Mouse (Mus musculus): Measurements from ENCODE around the gene Sh3bgrl. TPM values are rescaled to one million over a fixed set of nuclear protein-coding genes. Genes with fewer than 3 reads are reported as not detected.

Sh3bgrl gene
- total and polyA plus RNA-seq, 2 experiments from 2014 or later: 116 to 157 TPM

GRCm38 (mm10) chrX:109147108-109147507 is 51.9 kb downstream of the Sh3bgrl start:
- Histone ChIP-seq H3K4me3 (ENCODE audit: low read depth, low read length) (no peak overlapping the region), H3K9ac (replicated peaks; ENCODE audit: low read length, poor library complexity, severe bottlenecking) (no peak overlapping the region), H3K9me3 (ENCODE audit: low read length) (no peaks in the 10 kb centered on the region), H3K36me3 (ENCODE audit: insufficient read depth, low read length) (no peaks in the 10 kb centered on the region), H3K4me2 (ENCODE audit: low read depth, low read length, poor library complexity, severe bottlenecking) (no peak overlapping the region), H3K27me3 (ENCODE audit: insufficient read depth, low read length) (no peaks in the 10 kb centered on the region), H3K27ac (ENCODE audit: low read depth, low read length) (no peak overlapping the region), H3K4me1 (ENCODE audit: insufficient read depth, low read length) (no peaks in the 10 kb centered on the region)
- WGBS: 89% methylated on average over 3 of the region's 3 CpGs
- no peak for TF ChIP-seq CTCF (IDR thresholded peaks at IDR 0.05)
- no peak for ATAC-seq (ENCODE audit: low FRiP score)
- DNase-seq (ENCODE audit: low spot score): no peak

- Histone ChIP-seq H3K4me1 (ENCODE audit: insufficient read depth, low read length) (no peaks in the 10 kb centered on the region), H3K9me3 (ENCODE audit: low read length) (no peaks in the 10 kb centered on the region), H3K36me3 (ENCODE audit: insufficient read depth, low read length) (no peaks in the 10 kb centered on the region), H3K27ac (ENCODE audit: low read depth, low read length) (no peak overlapping the region), H3K27me3 (ENCODE audit: insufficient read depth, low read length) (no peaks in the 10 kb centered on the region), H3K4me2 (ENCODE audit: low read depth, low read length, poor library complexity, severe bottlenecking) (no peak overlapping the region), H3K9ac (replicated peaks; ENCODE audit: low read length, poor library complexity, severe bottlenecking) (no peak overlapping the region), H3K4me3 (ENCODE audit: low read depth, low read length) (no peak overlapping the region)
- DNase-seq (ENCODE audit: low spot score) (no peak), ATAC-seq (ENCODE audit: low FRiP score) (no peak)
- no peak for TF ChIP-seq CTCF (IDR thresholded peaks at IDR 0.05)
- 92% methylated on average over 2 of the region's 2 CpGs for WGBS
These were observed 56.1 kb downstream of the Sh3bgrl start for GRCm38 (mm10) chrX:109151228-109151627.

GRCm38 (mm10) chrX:109160326-109160725 is 65.2 kb downstream of the Sh3bgrl start:
- ATAC-seq (ENCODE audit: low FRiP score): no peak
- no peaks in the 10 kb centered on the region for H3K4me1 ChIP-seq (ENCODE audit: insufficient read depth, low read length)
- H3K9ac ChIP-seq (replicated peaks; ENCODE audit: low read length, poor library complexity, severe bottlenecking): no peak overlapping the region
- no peaks in the 10 kb centered on the region for H3K9me3 ChIP-seq (ENCODE audit: low read length)
- no peaks in the 10 kb centered on the region for H3K36me3 ChIP-seq (ENCODE audit: insufficient read depth, low read length)
- 81% methylated on average over 1 of the region's 1 CpGs for WGBS
- no peak overlapping the region for H3K4me2 ChIP-seq (ENCODE audit: low read depth, low read length, poor library complexity, severe bottlenecking)
- H3K4me3 ChIP-seq (ENCODE audit: low read depth, low read length): no peak overlapping the region
- no peak for TF ChIP-seq CTCF (IDR thresholded peaks at IDR 0.05)
- no peaks in the 10 kb centered on the region for H3K27me3 ChIP-seq (ENCODE audit: insufficient read depth, low read length)
- H3K27ac ChIP-seq (ENCODE audit: low read depth, low read length): no peak overlapping the region
- DNase-seq (ENCODE audit: low spot score): no peak

- H3K36me3 ChIP-seq (ENCODE audit: insufficient read depth, low read length): no peaks in the 10 kb centered on the region
- no peak overlapping the region for H3K9ac ChIP-seq (replicated peaks; ENCODE audit: low read length, poor library complexity, severe bottlenecking)
- H3K27ac ChIP-seq (ENCODE audit: low read depth, low read length): no peak overlapping the region
- ATAC-seq (ENCODE audit: low FRiP score): no peak
- no peaks in the 10 kb centered on the region for H3K27me3 ChIP-seq (ENCODE audit: insufficient read depth, low read length)
- H3K4me1 ChIP-seq (ENCODE audit: insufficient read depth, low read length): no peaks in the 10 kb centered on the region
- WGBS: 85% methylated on average over 4 of the region's 4 CpGs
- no peak overlapping the region for H3K4me2 ChIP-seq (ENCODE audit: low read depth, low read length, poor library complexity, severe bottlenecking)
- no peak overlapping the region for H3K4me3 ChIP-seq (ENCODE audit: low read depth, low read length)
- H3K9me3 ChIP-seq (ENCODE audit: low read length): no peaks in the 10 kb centered on the region
- TF ChIP-seq CTCF (IDR thresholded peaks at IDR 0.05): no peak
- no peak for DNase-seq (ENCODE audit: low spot score)
These were observed 65.7 kb downstream of the Sh3bgrl start for GRCm38 (mm10) chrX:109160901-109161300.

GRCm38 (mm10) chrX:109175038-109175437 is 79.9 kb downstream of the Sh3bgrl start:
- no peaks in the 10 kb centered on the region for H3K27me3 ChIP-seq (ENCODE audit: insufficient read depth, low read length)
- no peaks in the 10 kb centered on the region for H3K36me3 ChIP-seq (ENCODE audit: insufficient read depth, low read length)
- H3K4me1 ChIP-seq (ENCODE audit: insufficient read depth, low read length): no peaks in the 10 kb centered on the region
- no peak for DNase-seq (ENCODE audit: low spot score)
- H3K4me2 ChIP-seq (ENCODE audit: low read depth, low read length, poor library complexity, severe bottlenecking): no peak overlapping the region
- no peak for TF ChIP-seq CTCF (IDR thresholded peaks at IDR 0.05)
- no peak overlapping the region for H3K27ac ChIP-seq (ENCODE audit: low read depth, low read length)
- WGBS: 70% methylated on average over 2 of the region's 2 CpGs
- ATAC-seq (ENCODE audit: low FRiP score): no peak
- no peak overlapping the region for H3K9ac ChIP-seq (replicated peaks; ENCODE audit: low read length, poor library complexity, severe bottlenecking)
- no peak overlapping the region for H3K4me3 ChIP-seq (ENCODE audit: low read depth, low read length)
- no peaks in the 10 kb centered on the region for H3K9me3 ChIP-seq (ENCODE audit: low read length)

- H3K27me3 ChIP-seq (ENCODE audit: insufficient read depth, low read length): no peaks in the 10 kb centered on the region
- ATAC-seq (ENCODE audit: low FRiP score) (peak; percentile 70; the same call in 1 of the 2 replicates), DNase-seq (ENCODE audit: low spot score) (peak; percentile 7)
- no peak for TF ChIP-seq CTCF (IDR thresholded peaks at IDR 0.05)
- H3K36me3 ChIP-seq (ENCODE audit: insufficient read depth, low read length): no peaks in the 10 kb centered on the region
- no peaks in the 10 kb centered on the region for H3K4me1 ChIP-seq (ENCODE audit: insufficient read depth, low read length)
- 43% methylated on average over 3 of the region's 3 CpGs for WGBS
- no peaks in the 10 kb centered on the region for H3K9me3 ChIP-seq (ENCODE audit: low read length)
- no peak overlapping the region for H3K9ac ChIP-seq (replicated peaks; ENCODE audit: low read length, poor library complexity, severe bottlenecking)
- H3K27ac ChIP-seq (ENCODE audit: low read depth, low read length): no peak overlapping the region
- no peak overlapping the region for H3K4me3 ChIP-seq (ENCODE audit: low read depth, low read length)
- no peak overlapping the region for H3K4me2 ChIP-seq (ENCODE audit: low read depth, low read length, poor library complexity, severe bottlenecking)
These were observed 80.3 kb downstream of the Sh3bgrl start for GRCm38 (mm10) chrX:109175470-109175869.

Data from midbrain, postnatal 0 days (tissue).